Mouse (Mus musculus): ENCODE results near the gene Gm21764.
"Not testable (repeated sequence)": the region's sequence is repeated elsewhere in the genome, so short reads cannot be mapped to it uniquely, and the experiment has no call there.

Gm21764 gene

GRCm38 (mm10) chrY:18061712-18062111 lies at the start of gene Gm21764:
Gene Gm21764 (minus strand): TSS chrY:18061812.
- not testable (repeated sequence) for DNase-seq (ENCODE audit: extremely low read depth, low read depth)

GRCm38 (mm10) chrY:18088816-18089215 lies 27.2 kb upstream of the Gm21764 start, which contains the start of gene Ssty1:
Gene Ssty1 (plus strand): TSS chrY:18089116.
- DNase-seq (ENCODE audit: extremely low read depth, low read depth): not testable (repeated sequence)

Measured in MEL-GATA-1-ER (cell line).